Mouse (Mus musculus) kidney, postnatal 14 days (tissue): ENCODE data around the gene Cdk5rap3.

ENCODE experiments used
- DNase-seq: peaks from one replicate; pipeline ENCODE4 v3.0.0; 2022; ENCODE audit warnings: mixed read lengths

The Cdk5rap3 gene

GRCm38 (mm10) chr11:96933562-96934276 is 17.4 kb upstream of the Cdk5rap3 start:
- peak; percentile 48 for DNase-seq

- peak; percentile 89 for DNase-seq
Measured at GRCm38 (mm10) chr11:96931327-96932062, 15.2 kb upstream of the Cdk5rap3 start.

- peak; percentile 79 for DNase-seq
Measured at GRCm38 (mm10) chr11:96929766-96930331, 13.6 kb upstream of the Cdk5rap3 start.

GRCm38 (mm10) chr11:96929096-96929765 is 12.9 kb upstream of the Cdk5rap3 start:
- DNase-seq, result peak; percentile 87

- DNase-seq, result peak; percentile 79
Measured at GRCm38 (mm10) chr11:96928691-96929090, 12.4 kb upstream of the Cdk5rap3 start.

GRCm38 (mm10) chr11:96928088-96928487 is 11.8 kb upstream of the Cdk5rap3 start, which contains the start of gene Prr15l:
Prr15l (plus strand) TSS chr11:96928104.
- no peak for DNase-seq

GRCm38 (mm10) chr11:96926587-96926986 is 10.3 kb upstream of the Cdk5rap3 start:
- DNase-seq, result no peak

GRCm38 (mm10) chr11:96925469-96926148 is 9.3 kb upstream of the Cdk5rap3 start:
- peak; percentile 52 for DNase-seq

GRCm38 (mm10) chr11:96924861-96925260 is 8.6 kb upstream of the Cdk5rap3 start:
- no peak for DNase-seq

GRCm38 (mm10) chr11:96919003-96919402 is 2.7 kb upstream of the Cdk5rap3 start:
- no peak for DNase-seq

- DNase-seq, result no peak
Measured at GRCm38 (mm10) chr11:96917415-96917814, 1.1 kb upstream of the Cdk5rap3 start.

- no peak for DNase-seq
Measured at GRCm38 (mm10) chr11:96916885-96917396, 645 bp upstream of the Cdk5rap3 start.

GRCm38 (mm10) chr11:96912682-96913081 is 3.6 kb downstream of the Cdk5rap3 start:
- no peak for DNase-seq

- DNase-seq, result peak; percentile 86
Measured at GRCm38 (mm10) chr11:96910003-96910402, 6.3 kb downstream of the Cdk5rap3 start.

GRCm38 (mm10) chr11:96908594-96908993 is 7.7 kb downstream of the Cdk5rap3 start:
- DNase-seq, result no peak

GRCm38 (mm10) chr11:96906431-96907161 is 9.7 kb downstream of the Cdk5rap3 start:
- DNase-seq, result peak; percentile 50

- DNase-seq, result peak; percentile 34
Measured at GRCm38 (mm10) chr11:96902639-96903635, 13.4 kb downstream of the Cdk5rap3 start.

GRCm38 (mm10) chr11:96901332-96901731 is 15.0 kb downstream of the Cdk5rap3 start:
- no peak for DNase-seq

- no peak for DNase-seq
Measured at GRCm38 (mm10) chr11:96899449-96900306, 16.6 kb downstream of the Cdk5rap3 start.
